Mouse (Mus musculus): ENCODE data around the gene Lpar6. TPM values are rescaled to one million over a fixed set of nuclear protein-coding genes. Genes with fewer than 3 reads are reported as not detected.
A peak's percentile ranks its signal among the peaks of the same experiment; 100 is the strongest.

Gene Lpar6
- polyA plus RNA-seq, 1 experiment from 2014 or later: 11.2 TPM

DNA sequence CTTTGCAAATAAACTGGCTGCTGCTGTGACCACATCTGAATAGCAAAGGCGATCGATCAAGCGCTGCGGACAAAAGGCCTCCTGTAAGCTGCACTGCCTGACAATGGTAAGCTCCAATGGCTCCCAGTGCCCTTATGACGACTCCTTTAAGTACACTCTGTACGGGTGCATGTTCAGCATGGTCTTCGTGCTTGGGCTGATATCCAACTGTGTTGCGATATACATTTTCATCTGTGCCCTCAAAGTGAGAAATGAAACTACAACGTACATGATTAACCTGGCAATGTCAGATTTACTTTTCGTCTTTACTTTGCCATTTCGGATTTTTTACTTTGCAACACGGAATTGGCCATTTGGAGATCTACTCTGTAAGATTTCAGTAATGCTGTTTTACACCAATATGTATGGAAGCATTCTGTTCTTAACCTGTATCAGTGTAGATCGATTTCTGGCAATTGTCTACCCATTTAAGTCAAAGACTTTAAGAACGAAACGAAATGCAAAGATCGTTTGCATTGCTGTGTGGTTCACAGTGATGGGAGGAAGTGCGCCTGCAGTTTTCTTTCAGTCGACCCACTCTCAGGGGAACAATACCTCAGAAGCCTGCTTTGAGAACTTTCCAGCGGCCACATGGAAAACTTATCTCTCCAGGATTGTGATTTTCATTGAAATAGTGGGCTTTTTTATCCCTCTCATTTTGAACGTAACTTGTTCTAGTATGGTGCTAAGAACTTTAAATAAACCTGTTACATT, 979 bp downstream of the Lpar6 start:
- H3K4me3 ChIP-seq: peak overlapping the region; percentile 67
- peak; percentile 77 for DNase-seq (ENCODE audit: low spot score)
- under 1% methylated on average over 20 of the region's 20 CpGs for WGBS
- peak overlapping the region; percentile 92 for H3K27ac ChIP-seq
- H3K27me3 ChIP-seq (ENCODE audit: insufficient read depth, poor library complexity, severe bottlenecking): no peaks in the 10 kb centered on the region
- no peaks in the 10 kb centered on the region for H3K9me3 ChIP-seq
- peaks cover 7% of the 10 kb centered on the region for H3K36me3 ChIP-seq
- H3K4me1 ChIP-seq: peaks cover 19% of the 10 kb centered on the region

GRCm38 (mm10) chr14:73239291-73239690, 1.6 kb downstream of the Lpar6 start:
- no peaks in the 10 kb centered on the region for H3K27me3 ChIP-seq (ENCODE audit: insufficient read depth, poor library complexity, severe bottlenecking)
- peak overlapping the region; percentile 92 for H3K27ac ChIP-seq
- DNase-seq (ENCODE audit: low spot score): no peak
- peaks cover 16% of the 10 kb centered on the region for H3K4me1 ChIP-seq
- H3K9me3 ChIP-seq: no peaks in the 10 kb centered on the region
- peak overlapping the region; percentile 67 for H3K4me3 ChIP-seq
- 2% methylated on average over 6 of the region's 6 CpGs for WGBS
- H3K36me3 ChIP-seq: peaks cover 7% of the 10 kb centered on the region

DNA sequence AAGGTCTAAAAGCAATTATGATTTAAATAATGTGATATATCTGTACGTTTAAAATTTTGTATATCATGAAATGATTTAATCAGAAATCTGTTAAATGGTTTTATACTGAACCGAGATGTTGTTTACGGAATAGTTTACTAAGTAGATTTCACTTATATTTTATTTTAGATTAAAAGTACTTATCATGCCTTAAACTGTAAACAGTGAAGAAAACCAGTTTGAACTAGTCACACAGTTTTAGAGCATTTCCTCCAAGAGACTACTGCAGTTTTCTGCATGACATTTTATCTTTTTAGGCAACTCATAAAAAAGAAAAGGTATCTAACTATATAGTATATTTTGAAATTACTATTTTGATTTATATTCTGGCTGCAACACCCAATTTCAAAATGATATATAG, 2.2 kb downstream of the Lpar6 start:
- DNase-seq (ENCODE audit: low spot score): no peak
- H3K27ac ChIP-seq: peak overlapping the region; percentile 92
- H3K9me3 ChIP-seq: no peaks in the 10 kb centered on the region
- peaks cover 10% of the 10 kb centered on the region for H3K4me1 ChIP-seq
- WGBS: 48% methylated on average over 3 of the region's 3 CpGs
- H3K4me3 ChIP-seq: peak overlapping the region; percentile 67
- no peaks in the 10 kb centered on the region for H3K27me3 ChIP-seq (ENCODE audit: insufficient read depth, poor library complexity, severe bottlenecking)
- peaks cover 7% of the 10 kb centered on the region for H3K36me3 ChIP-seq

DNA sequence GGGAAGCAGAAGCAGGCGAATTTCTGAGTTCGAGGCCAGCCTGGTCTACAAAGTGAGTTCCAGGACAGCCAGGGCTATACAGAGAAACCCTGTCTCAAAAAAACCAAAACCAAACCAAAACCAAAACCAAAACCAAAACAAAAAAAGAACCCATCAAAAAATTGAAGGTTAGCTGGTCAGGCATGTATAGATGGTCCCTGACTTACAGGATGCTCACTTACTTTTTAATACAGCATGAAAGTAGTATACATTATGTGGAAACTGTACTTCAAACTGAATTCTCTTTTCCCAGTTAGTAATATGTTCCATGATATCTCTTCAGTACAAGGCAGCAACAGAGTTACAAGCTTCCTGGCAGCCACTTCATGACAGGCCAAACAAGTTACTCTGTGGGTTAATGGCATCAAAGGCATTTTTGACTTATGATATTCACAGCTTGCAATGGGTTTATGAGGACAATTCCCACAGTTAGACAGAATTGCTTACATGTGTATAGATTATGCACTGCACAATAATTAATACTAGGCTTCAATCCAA, 6.4 kb downstream of the Lpar6 start:
- no peak for DNase-seq (ENCODE audit: low spot score)
- Histone ChIP-seq H3K27me3 (ENCODE audit: insufficient read depth, poor library complexity, severe bottlenecking) (no peaks in the 10 kb centered on the region), H3K4me1 (no peaks in the 10 kb centered on the region), H3K27ac (no peak overlapping the region), H3K4me3 (no peak overlapping the region), H3K9me3 (no peaks in the 10 kb centered on the region), H3K36me3 (peaks cover 7% of the 10 kb centered on the region)
- WGBS: 94% methylated on average over 2 of the region's 2 CpGs

DNA sequence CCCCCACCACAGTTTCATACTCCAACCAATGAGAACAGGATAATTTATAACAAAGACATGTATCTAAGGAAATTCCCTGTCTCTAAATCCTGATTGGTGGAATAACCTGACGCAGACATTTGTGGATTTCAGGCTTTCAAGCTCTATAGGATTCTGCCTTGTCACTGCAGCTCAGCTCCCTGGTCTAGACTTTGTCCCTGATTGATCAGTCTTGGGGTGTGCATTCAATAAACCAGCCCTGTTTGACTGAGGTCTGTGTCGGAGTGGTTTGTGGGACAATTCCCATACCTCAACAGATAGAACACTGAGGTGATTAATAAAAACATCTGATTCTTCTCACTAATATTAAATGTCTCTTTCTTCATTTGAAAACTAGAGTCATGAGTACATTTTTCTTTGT, 12.4 kb downstream of the Lpar6 start:
- no peak for DNase-seq (ENCODE audit: low spot score)
- H3K36me3 ChIP-seq: no peaks in the 10 kb centered on the region
- no peak overlapping the region for H3K27ac ChIP-seq
- H3K4me1 ChIP-seq: no peaks in the 10 kb centered on the region
- no peaks in the 10 kb centered on the region for H3K27me3 ChIP-seq (ENCODE audit: insufficient read depth, poor library complexity, severe bottlenecking)
- H3K4me3 ChIP-seq: no peak overlapping the region
- WGBS: 91% methylated on average over 2 of the region's 2 CpGs
- no peaks in the 10 kb centered on the region for H3K9me3 ChIP-seq

- no peaks in the 10 kb centered on the region for H3K9me3 ChIP-seq
- H3K27ac ChIP-seq: no peak overlapping the region
- no peaks in the 10 kb centered on the region for H3K4me1 ChIP-seq
- 84% methylated on average over 2 of the region's 2 CpGs for WGBS
- H3K4me3 ChIP-seq: no peak overlapping the region
- H3K36me3 ChIP-seq: no peaks in the 10 kb centered on the region
- H3K27me3 ChIP-seq (ENCODE audit: insufficient read depth, poor library complexity, severe bottlenecking): no peaks in the 10 kb centered on the region
- no peak for DNase-seq (ENCODE audit: low spot score)
Observed at GRCm38 (mm10) chr14:73252276-73252675, 14.6 kb downstream of the Lpar6 start.

- Histone ChIP-seq H3K4me3 (no peak overlapping the region), H3K27me3 (ENCODE audit: insufficient read depth, poor library complexity, severe bottlenecking) (no peaks in the 10 kb centered on the region), H3K4me1 (no peaks in the 10 kb centered on the region), H3K27ac (no peak overlapping the region; the same call in 1 of the 2 replicates), H3K9me3 (no peaks in the 10 kb centered on the region), H3K36me3 (no peaks in the 10 kb centered on the region)
- DNase-seq (ENCODE audit: low spot score): no peak
- 68% methylated on average over 6 of the region's 6 CpGs for WGBS
Observed at GRCm38 (mm10) chr14:73253453-73254251, 16.0 kb downstream of the Lpar6 start.

DNA sequence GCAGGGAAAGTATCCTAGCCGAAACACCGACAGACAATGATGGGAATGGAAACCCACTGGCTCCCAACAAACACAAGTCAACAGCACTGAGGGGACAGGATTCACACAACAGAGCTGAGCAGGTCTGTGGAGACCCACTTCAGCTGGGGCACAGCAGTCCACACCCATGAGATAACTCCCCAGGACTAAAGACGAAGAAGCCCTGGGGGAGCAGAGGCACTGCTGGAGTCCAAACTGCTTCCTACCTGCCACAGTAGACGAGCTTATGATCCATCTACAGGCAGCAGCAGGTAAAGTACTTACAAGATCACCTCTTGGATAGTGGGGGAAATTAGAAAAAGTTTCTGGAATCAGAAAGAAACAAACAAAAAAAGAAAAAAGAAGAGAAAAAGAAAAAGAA, 16.7 kb downstream of the Lpar6 start:
- DNase-seq (ENCODE audit: low spot score): no peak
- H3K27me3 ChIP-seq (ENCODE audit: insufficient read depth, poor library complexity, severe bottlenecking): no peaks in the 10 kb centered on the region
- no peaks in the 10 kb centered on the region for H3K9me3 ChIP-seq
- H3K36me3 ChIP-seq: no peaks in the 10 kb centered on the region
- H3K4me1 ChIP-seq: no peaks in the 10 kb centered on the region
- no peak overlapping the region for H3K4me3 ChIP-seq
- 0 out of 2 replicates have a peak overlapping the region, but pooled peaks have one; percentile 36 for H3K27ac ChIP-seq
- WGBS: 71% methylated on average over 4 of the region's 4 CpGs

- H3K27ac ChIP-seq: no peak overlapping the region
- no peaks in the 10 kb centered on the region for H3K9me3 ChIP-seq
- no peaks in the 10 kb centered on the region for H3K27me3 ChIP-seq (ENCODE audit: insufficient read depth, poor library complexity, severe bottlenecking)
- H3K36me3 ChIP-seq: no peaks in the 10 kb centered on the region
- 55% methylated on average over 3 of the region's 3 CpGs for WGBS
- DNase-seq (ENCODE audit: low spot score): no peak
- H3K4me3 ChIP-seq: no peak overlapping the region
- H3K4me1 ChIP-seq: no peaks in the 10 kb centered on the region
Observed at GRCm38 (mm10) chr14:73255426-73255970, 17.8 kb downstream of the Lpar6 start.

GRCm38 (mm10) chr14:73257348-73257747, 19.7 kb downstream of the Lpar6 start:
- H3K9me3 ChIP-seq: no peaks in the 10 kb centered on the region
- WGBS: 75% methylated on average over 7 of the region's 7 CpGs

DNA sequence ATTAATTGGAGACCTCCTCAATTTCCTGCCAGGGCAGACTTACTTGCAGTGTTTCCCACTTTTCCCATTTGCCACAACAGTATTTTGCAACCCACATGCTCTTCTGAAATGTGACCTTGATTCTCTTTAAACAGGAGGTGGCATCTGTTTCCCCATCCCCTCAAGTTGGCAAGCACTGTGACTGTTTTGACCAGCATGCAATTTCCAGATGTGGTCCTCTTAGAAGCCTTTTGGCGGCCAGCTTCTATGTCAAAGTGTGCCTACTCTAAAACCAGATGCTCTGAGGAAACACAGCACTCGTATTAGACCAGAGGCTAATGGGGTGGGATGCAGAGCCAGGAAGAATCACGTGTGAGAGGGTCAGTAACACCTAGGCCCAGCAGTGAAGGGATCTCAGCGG, 20.5 kb downstream of the Lpar6 start:
- Histone ChIP-seq H3K4me1 (no peaks in the 10 kb centered on the region), H3K27me3 (ENCODE audit: insufficient read depth, poor library complexity, severe bottlenecking) (no peaks in the 10 kb centered on the region), H3K9me3 (no peaks in the 10 kb centered on the region), H3K27ac (no peak overlapping the region), H3K36me3 (no peaks in the 10 kb centered on the region), H3K4me3 (no peak overlapping the region)
- 68% methylated on average over 4 of the region's 4 CpGs for WGBS
- DNase-seq (ENCODE audit: low spot score): no peak

More at GRCm38 (mm10) chr14:73257348-73257747, 19.7 kb downstream of the Lpar6 start:
- H3K27ac ChIP-seq: no peak overlapping the region
- no peaks in the 10 kb centered on the region for H3K27me3 ChIP-seq (ENCODE audit: insufficient read depth, poor library complexity, severe bottlenecking)
- no peak for DNase-seq (ENCODE audit: low spot score)
- no peak overlapping the region for H3K4me3 ChIP-seq
- no peaks in the 10 kb centered on the region for H3K36me3 ChIP-seq
- H3K4me1 ChIP-seq: no peaks in the 10 kb centered on the region

DNA sequence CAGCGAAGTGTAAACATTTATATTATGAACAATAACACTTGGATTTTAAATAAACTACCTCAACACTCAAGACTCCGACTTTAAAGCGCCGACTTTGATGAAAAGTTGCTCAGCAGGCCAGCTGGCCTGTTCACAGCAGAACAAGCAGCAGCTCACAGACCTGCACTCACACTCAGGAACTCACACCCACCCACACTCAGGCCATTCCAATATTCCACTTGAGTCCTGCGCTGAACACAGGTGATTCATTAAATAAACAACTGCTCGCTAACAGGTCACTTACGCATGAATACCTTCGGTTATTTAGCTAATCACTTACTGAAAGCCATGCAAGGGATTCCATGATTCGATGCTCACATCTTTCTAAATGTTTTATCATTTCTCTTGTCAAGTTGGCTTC, 24.5 kb downstream of the Lpar6 start:
- Histone ChIP-seq H3K4me3 (no peak overlapping the region), H3K27me3 (ENCODE audit: insufficient read depth, poor library complexity, severe bottlenecking) (no peaks in the 10 kb centered on the region), H3K9me3 (no peaks in the 10 kb centered on the region), H3K27ac (no peak overlapping the region), H3K4me1 (no peaks in the 10 kb centered on the region), H3K36me3 (peaks cover 13% of the 10 kb centered on the region)
- no peak for DNase-seq (ENCODE audit: low spot score)
- WGBS: 92% methylated on average over 9 of the region's 9 CpGs

DNA sequence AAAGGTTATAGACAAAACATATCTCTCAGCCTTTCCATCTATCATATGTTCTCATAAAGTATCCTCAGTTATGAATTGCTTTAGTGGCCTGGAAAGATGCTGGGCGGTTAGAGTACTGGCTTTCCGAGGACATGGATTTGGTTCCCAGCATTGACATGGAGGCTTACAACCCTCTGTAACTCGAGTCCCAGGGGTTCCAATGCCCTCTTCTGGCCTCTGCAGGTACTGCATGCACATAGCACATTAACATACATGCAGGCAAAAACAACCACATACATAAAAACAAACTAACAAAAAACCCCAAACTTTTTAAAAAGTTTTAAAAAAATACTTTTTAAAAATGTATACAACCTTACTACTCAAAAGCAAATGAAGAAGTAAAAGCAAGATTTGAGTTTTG, 28.5 kb downstream of the Lpar6 start:
- Histone ChIP-seq H3K4me3 (no peak overlapping the region), H3K4me1 (peaks cover 5% of the 10 kb centered on the region; the same call in 1 of the 2 replicates), H3K9me3 (no peaks in the 10 kb centered on the region), H3K27ac (no peak overlapping the region), H3K27me3 (ENCODE audit: insufficient read depth, poor library complexity, severe bottlenecking) (no peaks in the 10 kb centered on the region), H3K36me3 (peaks cover 13% of the 10 kb centered on the region)
- DNase-seq (ENCODE audit: low spot score): no peak
- 80% methylated on average over 3 of the region's 3 CpGs for WGBS
